Mouse (Mus musculus) embryonic facial prominence, embryonic 14.5 days (tissue): ENCODE data around the gene Zpbp2. TPM values are rescaled to one million over a fixed set of nuclear protein-coding genes. Genes with fewer than 3 reads are reported as not detected.

ENCODE experiments used
- ATAC-seq: fragments of 200-750 bp; cut with Nextera tagmentation; 2 replicates; pipeline ENCODE4 v1.8.0; 2017; ENCODE audit warnings: low read depth, moderate number of reproducible peaks, moderate TSS enrichment
- DNase-seq: peaks from one replicate; pipeline ENCODE4 v3.0.0-alpha.2; 2015; ENCODE audit warnings: low spot score
- H3K27ac ChIP-seq: fragments of 300-500 bp; sonication (generic); replicated peaks from 2 replicates; pipeline ENCODE4 v1.5.1; 2014; ENCODE audit warnings: low read depth, mild to moderate bottlenecking, low read length, moderate library complexity
- H3K27me3 ChIP-seq: fragments of 300-500 bp; sonication (generic); replicated peaks from 2 replicates; pipeline ENCODE4 v1.6.1; 2014; ENCODE audit warnings: low read length; ENCODE audit not compliant: control insufficient read depth, insufficient read depth
- H3K36me3 ChIP-seq: fragments of 300-500 bp; sonication (generic); 2 replicates; pipeline ENCODE4 v1.6.1; 2014; ENCODE audit warnings: low read length, mixed read lengths; ENCODE audit not compliant: control insufficient read depth, insufficient read depth
- H3K4me1 ChIP-seq: fragments of 300-500 bp; sonication (generic); 2 replicates; pipeline ENCODE4 v1.6.1; 2014; ENCODE audit warnings: antibody characterized with exemption, low read length; ENCODE audit not compliant: control insufficient read depth, insufficient read depth
- H3K4me2 ChIP-seq: fragments of 300-500 bp; sonication (generic); 2 replicates; pipeline ENCODE4 v1.6.1; 2014; ENCODE audit warnings: low read depth, mild to moderate bottlenecking, low read length, moderate library complexity, mixed read lengths
- H3K4me3 ChIP-seq: fragments of 300-500 bp; sonication (generic); 2 replicates; pipeline ENCODE4 v1.5.1; 2014; ENCODE audit warnings: low read depth, mild to moderate bottlenecking, low read length
- H3K9ac ChIP-seq: fragments of 300-500 bp; sonication (generic); 2 replicates; pipeline ENCODE4 v1.6.1; 2014; ENCODE audit warnings: low read depth, mild to moderate bottlenecking, low read length, moderate library complexity, mixed read lengths
- H3K9me3 ChIP-seq: fragments of 300-500 bp; sonication (generic); 2 replicates; pipeline ENCODE4 v1.6.1; 2016; ENCODE audit warnings: low read length; ENCODE audit not compliant: control insufficient read depth
- WGBS: fragments of 180-500 bp; shearing (Covaris S2); extraction: QIAGEN DNeasy Blood & Tissue Kit; methylation state at CpG from one replicate; pipeline ENCODE4 v1.1.7; 2014; 5-methylcytosine and 5-hydroxymethylcytosine counted together
- polyA plus RNA-seq: library from polyadenylated mRNA; unstranded; fragments of >200 nt; fragmentation: Nextera tagmentation; extraction: Ambion mirVana; gene quantifications from 2 replicates; pipeline ENCODE4 v1.2.1, GENCODE M21; 2014

Gene Zpbp2
- 0.21 TPM in 1 of 2 replicates, not detected in the other for polyA plus RNA-seq

DNA sequence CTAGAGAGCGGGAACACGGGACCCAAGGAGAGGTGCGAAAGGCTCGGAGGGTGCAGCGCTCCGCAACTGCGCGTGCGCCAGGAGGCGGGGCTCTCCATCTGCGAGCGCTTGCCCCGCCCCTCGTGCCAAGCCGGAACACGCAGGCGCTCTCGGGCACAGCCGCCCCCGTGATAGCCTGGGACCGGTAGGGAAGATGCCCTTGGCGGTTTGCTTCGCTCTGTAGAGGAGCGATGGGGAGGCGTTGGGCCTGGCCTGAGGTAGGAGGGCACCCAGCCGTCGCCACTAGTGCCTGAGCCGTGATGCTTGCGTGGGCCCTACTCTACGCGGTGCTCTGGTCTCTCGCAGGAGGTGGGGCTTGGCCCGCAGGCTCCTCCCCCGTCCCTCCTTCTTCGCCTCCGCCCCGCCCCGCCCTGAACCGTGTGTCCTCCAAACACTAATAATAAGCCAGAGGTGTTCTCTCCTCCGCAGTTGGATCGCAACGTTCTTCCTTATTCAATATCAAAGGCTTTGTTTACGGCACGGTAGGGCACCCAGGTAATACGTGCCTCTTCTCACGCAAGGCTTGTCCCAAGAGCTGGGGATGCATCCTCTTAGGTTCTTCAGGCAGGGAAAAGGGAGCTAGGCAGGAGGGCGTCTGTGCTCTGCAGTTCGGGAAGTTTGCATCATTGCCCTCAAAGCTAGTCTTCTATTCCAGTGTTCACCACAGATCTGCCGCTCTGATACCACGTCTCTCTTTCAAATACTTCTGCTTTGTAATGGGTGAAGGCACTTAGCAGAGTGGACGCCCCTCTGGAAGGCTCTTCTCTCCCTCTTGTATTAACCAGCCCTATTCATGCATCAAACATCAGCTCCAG, at the start of gene Zpbp2:
Zpbp2 (plus strand) TSS at position 123 of the 854 bp plus-strand sequence.
- peaks cover 41% of the 10 kb centered on the region for H3K27me3 ChIP-seq
- H3K27ac ChIP-seq, result 0 out of 2 replicates have a peak within 1 kb of the TSS, but pooled peaks have one; percentile 46
- 0 out of 2 replicates have a peak, but pooled peaks cover 7% of the 10 kb centered on the region for H3K4me1 ChIP-seq
- H3K4me3 ChIP-seq, result peak within 1 kb of the TSS; percentile 68
- DNase-seq (peak; percentile 95), ATAC-seq (peak; percentile 98)
- peak within 1 kb of the TSS; percentile 80 for H3K4me2 ChIP-seq
- no peaks in the 10 kb centered on the region for H3K36me3 ChIP-seq
- 2% methylated on average over 43 of the region's 51 CpGs for WGBS
- H3K9ac ChIP-seq, result peak within 1 kb of the TSS; percentile 65
- no peaks in the 10 kb centered on the region for H3K9me3 ChIP-seq

DNA sequence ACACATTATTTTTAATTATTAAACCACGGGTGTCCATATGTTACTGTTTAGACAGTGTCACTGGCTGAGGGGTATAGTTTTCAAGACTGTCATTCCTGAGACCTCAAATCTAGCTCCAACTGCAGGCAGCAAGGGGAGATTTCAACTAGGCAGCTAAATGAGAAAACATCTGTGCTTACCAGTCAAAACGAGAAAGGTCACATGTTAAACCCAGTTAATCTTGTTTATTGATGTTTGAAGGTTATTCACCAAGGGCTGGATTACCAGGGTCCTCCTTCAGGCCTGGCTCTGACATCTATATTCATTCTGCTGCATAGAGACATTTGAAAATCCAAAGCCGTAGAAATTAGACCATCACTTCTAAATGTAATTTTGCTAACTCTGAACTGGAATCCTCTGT, 46.0 kb upstream of the Zpbp2 start:
- no peak overlapping the region for H3K4me2 ChIP-seq
- no peaks in the 10 kb centered on the region for H3K4me1 ChIP-seq
- DNase-seq, result no peak
- no peak overlapping the region for H3K4me3 ChIP-seq
- no peaks in the 10 kb centered on the region for H3K9me3 ChIP-seq
- no peaks in the 10 kb centered on the region for H3K27me3 ChIP-seq
- H3K27ac ChIP-seq, result no peak overlapping the region
- no peaks in the 10 kb centered on the region for H3K36me3 ChIP-seq
- no peak overlapping the region for H3K9ac ChIP-seq
- no peak for ATAC-seq
- WGBS, result 50% methylated on average over 3 of the region's 3 CpGs

DNA sequence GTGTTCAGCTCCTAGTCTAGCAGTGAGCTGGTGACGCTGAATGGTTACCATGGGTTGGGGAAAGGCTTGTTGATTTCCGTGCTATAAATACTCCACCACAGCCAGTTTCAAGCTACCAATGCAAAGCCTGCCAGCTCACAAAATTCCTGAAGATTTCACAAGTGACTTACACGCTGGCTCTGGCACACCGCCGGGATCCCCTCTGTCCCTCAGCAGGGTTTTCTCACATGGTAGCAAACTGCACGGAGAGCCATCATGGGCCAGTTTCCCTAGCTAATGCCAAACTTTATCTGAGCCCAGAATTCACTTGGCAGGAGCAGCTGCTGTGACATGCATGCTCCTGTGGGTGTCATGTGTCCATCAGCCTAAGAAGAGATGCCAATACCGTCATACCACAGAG, 41.5 kb upstream of the Zpbp2 start:
- Histone ChIP-seq H3K9me3 (no peaks in the 10 kb centered on the region), H3K4me3 (no peak overlapping the region), H3K27me3 (no peaks in the 10 kb centered on the region), H3K27ac (no peak overlapping the region), H3K36me3 (no peaks in the 10 kb centered on the region), H3K4me1 (no peaks in the 10 kb centered on the region), H3K4me2 (no peak overlapping the region), H3K9ac (no peak overlapping the region)
- DNase-seq (peak; percentile 30), ATAC-seq (no peak)
- 63% methylated on average over 7 of the region's 7 CpGs for WGBS

GRCm38 (mm10) chr11:98510125-98510524, 40.8 kb upstream of the Zpbp2 start:
- no peak overlapping the region for H3K4me3 ChIP-seq
- WGBS, result 80% methylated on average over 8 of the region's 8 CpGs
- no peaks in the 10 kb centered on the region for H3K4me1 ChIP-seq
- no peak overlapping the region for H3K27ac ChIP-seq
- DNase-seq, result no peak
- no peaks in the 10 kb centered on the region for H3K9me3 ChIP-seq
- H3K36me3 ChIP-seq, result no peaks in the 10 kb centered on the region
- H3K9ac ChIP-seq, result no peak overlapping the region
- no peak for ATAC-seq
- H3K27me3 ChIP-seq, result no peaks in the 10 kb centered on the region
- H3K4me2 ChIP-seq, result no peak overlapping the region

- WGBS, result 93% methylated on average over 13 of the region's 13 CpGs
- no peaks in the 10 kb centered on the region for H3K9me3 ChIP-seq
- no peak overlapping the region for H3K9ac ChIP-seq
- DNase-seq, result no peak
- H3K27ac ChIP-seq, result no peak overlapping the region
- no peaks in the 10 kb centered on the region for H3K36me3 ChIP-seq
- no peak overlapping the region for H3K4me3 ChIP-seq
- no peaks in the 10 kb centered on the region for H3K4me1 ChIP-seq
- H3K27me3 ChIP-seq, result no peaks in the 10 kb centered on the region
- ATAC-seq, result no peak
- H3K4me2 ChIP-seq, result no peak overlapping the region
Measured at GRCm38 (mm10) chr11:98512881-98513280, 38.0 kb upstream of the Zpbp2 start.

DNA sequence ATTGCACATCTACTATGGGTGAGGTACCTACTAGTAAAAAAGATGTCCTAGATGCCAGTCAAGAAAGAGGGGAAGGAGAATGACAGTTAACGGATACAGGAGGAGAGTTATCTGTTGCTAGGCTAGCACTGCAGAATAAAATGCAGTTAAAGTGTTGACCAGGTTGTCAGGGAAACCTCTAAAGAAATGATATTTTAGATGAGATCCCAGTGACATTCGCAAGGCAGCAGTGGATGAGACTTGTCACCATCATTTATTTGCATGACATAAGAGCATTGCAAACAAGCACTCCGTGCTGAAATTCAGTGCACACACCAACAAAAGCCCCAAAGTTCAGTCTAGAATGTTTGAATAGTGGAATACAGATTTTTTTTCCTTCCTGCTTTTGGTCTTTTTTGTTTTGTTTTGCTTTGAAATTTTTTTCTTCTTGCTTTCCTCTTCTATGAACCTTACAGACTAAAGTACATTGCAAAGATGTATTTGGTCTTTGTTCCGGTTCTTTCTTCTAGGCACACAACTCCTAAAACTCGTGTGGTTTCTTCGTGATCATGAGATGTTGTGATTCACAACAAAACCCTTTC, 37.5 kb upstream of the Zpbp2 start:
- no peak for ATAC-seq
- Histone ChIP-seq H3K9me3 (no peaks in the 10 kb centered on the region), H3K36me3 (no peaks in the 10 kb centered on the region), H3K4me1 (no peaks in the 10 kb centered on the region), H3K4me2 (no peak overlapping the region), H3K4me3 (no peak overlapping the region), H3K27ac (no peak overlapping the region), H3K9ac (no peak overlapping the region), H3K27me3 (no peaks in the 10 kb centered on the region)
- WGBS, result 77% methylated on average over 6 of the region's 6 CpGs
- DNase-seq, result no peak

DNA sequence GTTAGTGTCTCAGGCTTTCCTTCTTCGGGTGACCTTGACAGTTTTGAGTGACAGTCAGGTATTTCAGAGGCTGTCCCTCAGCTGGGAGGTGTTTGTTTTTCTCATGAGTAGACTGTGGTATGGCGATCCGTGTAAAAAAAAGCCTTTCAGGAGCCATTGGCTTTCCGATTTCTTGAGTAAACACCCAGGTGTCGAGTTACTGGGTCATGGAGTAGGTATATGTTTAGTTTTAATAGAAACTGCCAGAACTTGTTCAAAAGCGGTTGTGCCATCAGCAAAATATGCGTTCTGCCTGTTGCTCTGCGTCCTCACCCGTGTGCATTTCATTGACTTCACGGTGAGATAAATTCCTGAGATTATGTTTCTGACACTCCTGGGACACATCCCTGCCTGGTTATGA, 30.4 kb upstream of the Zpbp2 start:
- WGBS, result 23% methylated on average over 10 of the region's 10 CpGs
- H3K9me3 ChIP-seq, result no peaks in the 10 kb centered on the region
- H3K4me1 ChIP-seq, result no peaks in the 10 kb centered on the region
- no peaks in the 10 kb centered on the region for H3K27me3 ChIP-seq
- peak; percentile 76 for ATAC-seq
- DNase-seq, result peak; percentile 82
- H3K27ac ChIP-seq, result no peak overlapping the region
- H3K36me3 ChIP-seq, result no peaks in the 10 kb centered on the region
- H3K9ac ChIP-seq, result no peak overlapping the region
- no peak overlapping the region for H3K4me2 ChIP-seq
- H3K4me3 ChIP-seq, result no peak overlapping the region

DNA sequence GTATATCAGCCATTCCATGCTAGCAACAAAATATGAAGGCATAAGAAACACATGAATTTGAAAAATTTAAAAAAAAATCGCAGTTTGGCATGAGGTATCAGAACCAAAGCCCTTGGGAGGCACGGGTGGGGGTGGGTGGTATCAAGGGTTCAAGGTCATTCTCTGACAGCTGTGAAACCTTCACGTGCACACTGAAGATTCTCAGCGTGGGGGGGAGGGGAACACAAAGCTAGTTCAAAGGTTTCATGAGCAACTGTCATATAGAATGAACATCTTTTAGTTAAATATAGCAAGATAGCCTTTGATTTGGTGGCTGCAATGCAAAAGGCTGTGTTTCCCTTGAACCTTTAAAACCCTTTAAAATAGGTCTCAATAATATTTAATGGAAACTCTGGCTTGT, 25.8 kb upstream of the Zpbp2 start:
- H3K27me3 ChIP-seq, result no peaks in the 10 kb centered on the region
- no peaks in the 10 kb centered on the region for H3K36me3 ChIP-seq
- no peaks in the 10 kb centered on the region for H3K4me1 ChIP-seq
- no peaks in the 10 kb centered on the region for H3K9me3 ChIP-seq
- no peak overlapping the region for H3K4me2 ChIP-seq
- WGBS, result 55% methylated on average over 4 of the region's 4 CpGs
- ATAC-seq (no peak), DNase-seq (no peak)
- H3K27ac ChIP-seq, result no peak overlapping the region
- no peak overlapping the region for H3K4me3 ChIP-seq
- H3K9ac ChIP-seq, result no peak overlapping the region
